Mouse (Mus musculus): Measurements from ENCODE around the gene Sh3bp2.

DNA sequence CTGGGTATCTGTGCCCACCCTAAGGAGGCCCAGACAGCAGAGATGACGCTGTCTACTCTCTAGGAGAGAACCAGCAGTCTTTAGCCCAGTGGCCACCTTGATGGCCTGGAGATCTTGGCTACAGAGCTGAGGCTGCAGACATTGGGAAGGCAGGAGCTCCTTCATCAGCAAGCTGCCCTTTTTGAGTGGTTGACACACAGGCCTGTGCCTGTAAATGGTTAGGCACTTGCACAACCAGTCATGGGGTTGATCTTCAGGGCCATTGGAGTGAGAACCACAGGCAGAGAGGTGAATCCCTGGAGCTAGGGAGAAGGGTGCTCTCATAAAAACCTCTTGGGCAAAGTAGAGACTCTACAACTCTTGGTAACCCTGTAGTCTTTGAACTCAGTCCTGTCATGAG lies 16.5 kb downstream of the Sh3bp2 start:
- TF ChIP-seq CTCF (conservative IDR thresholded peaks at IDR 0.05; ENCODE audit: low read length) (no peak), POU5F1 (IDR thresholded peaks at IDR 0.05; ENCODE audit: borderline replicate concordance, low read length) (no peak)

Measured in E14TG2a.4 (cell line).